Mouse (Mus musculus) neural tube, embryonic 10.5 days (tissue): ENCODE data around the gene Zp1.

Source experiments
- DNase-seq: peaks from one replicate; pipeline ENCODE4 v3.0.0-alpha.2; 2017; ENCODE audit warnings: low spot score; ENCODE audit errors: extremely low spot score

The Zp1 gene

DNA sequence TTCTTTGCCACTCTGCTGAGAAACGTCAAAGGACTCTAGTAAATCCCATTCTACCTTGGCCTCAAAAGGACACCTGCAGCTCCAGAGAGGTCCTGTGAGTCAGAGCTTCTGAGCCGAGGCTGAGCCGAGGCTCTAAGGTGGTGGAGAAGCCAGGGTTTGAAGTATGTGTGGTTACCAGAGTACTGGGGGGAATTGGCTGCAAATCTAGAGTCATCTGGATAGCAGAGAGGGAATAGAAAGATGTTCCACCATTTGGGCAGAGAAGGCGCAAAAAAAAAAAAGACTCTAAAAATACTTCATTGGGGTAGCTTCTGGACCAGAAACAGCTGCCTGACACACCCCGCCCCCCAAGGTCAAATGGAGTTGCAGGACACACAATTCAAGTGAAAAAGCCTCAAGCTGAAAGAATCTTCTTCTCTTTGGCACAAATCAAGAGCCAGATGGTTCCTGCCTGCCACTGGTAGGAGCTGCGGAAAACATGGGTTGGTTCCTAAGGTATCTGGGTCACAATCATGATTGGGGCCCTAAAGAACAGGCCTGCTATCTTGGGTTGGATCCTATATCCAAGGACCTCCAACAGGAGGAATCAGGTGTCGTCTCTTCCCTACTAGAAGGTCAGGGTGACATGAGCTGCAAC, 42.1 kb downstream of the Zp1 start:
- no peak for DNase-seq

DNA sequence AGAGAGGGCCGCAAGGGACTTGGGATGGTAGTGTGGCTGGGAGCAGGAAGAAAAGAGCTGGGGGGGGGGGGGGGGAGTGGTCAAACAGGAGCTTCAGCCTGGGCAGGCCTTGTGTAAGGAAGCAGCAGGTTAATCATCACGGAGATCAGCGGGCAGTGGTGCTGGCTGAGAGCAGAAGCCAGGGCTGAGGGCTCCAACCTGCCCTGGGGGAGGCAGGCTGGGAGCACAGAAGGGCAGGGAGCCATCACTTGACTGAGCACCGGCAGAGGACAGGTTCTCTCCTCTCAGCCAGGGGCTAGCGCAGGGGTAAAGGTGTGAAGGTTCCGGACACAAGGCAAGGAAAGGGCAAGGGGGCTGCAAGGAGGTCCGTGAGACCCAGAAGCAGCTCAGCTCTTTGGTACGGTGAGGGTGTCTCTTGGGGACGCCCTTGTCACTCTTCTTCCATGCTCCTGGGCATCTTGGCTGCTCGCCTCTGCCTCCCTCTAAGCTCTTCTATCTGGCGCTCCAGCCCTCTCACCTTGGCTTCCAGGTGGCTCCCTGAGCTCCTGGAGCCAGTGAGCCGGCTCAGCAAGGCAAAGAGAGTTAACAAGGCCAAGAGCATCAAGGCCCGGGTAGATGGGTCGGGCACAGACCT, 49.0 kb downstream of the Zp1 start:
- DNase-seq: no peak

DNA sequence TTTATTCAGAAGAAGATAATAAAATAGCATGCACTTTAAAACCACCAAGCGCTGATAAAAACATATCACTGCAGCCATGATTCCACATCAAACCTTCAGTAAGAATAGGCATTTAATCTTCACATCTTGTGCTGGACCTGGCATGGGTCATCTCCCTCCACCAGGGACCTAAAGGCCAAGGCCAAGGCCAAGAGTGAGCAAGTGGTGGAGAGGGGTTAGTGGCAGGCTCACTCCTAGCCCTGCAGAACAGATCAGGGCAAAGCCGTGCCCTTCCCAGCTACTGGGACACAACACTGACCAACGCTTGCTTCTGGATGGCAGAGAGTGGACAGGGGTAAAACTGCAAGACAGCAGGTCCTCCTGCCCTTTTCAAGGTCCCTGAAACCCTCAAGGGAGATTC, 49.8 kb downstream of the Zp1 start:
- DNase-seq: no peak

DNA sequence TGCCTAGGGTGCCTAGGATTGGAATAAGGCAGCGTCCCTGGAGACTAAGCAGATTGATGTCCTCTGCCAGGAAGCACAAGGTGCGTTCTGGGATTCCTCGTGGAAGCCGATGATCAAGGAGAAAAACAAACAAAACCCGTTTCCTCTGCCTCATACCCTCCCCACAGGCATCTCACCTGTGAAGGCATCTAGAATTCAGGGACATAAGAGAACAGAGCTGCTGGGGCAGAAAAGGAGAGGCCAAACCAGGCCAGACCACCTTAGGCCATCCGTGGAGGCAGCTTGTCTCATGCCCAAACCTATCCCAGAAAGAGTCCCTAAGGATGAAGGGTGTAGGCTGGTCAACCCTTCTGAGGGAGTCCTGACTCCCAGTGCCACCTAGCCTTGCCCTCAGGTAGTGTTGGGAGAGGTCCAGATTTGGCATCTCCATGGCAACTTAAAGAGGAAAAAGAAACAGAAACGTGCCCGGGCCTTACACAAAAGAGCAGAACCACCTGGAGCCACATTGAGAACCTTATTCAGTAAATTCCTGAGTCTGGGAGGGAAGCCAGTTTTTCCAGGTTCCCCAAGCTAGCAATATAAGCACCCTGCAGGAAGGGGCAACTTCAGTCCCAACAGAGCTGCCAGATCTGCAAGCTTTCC, 50.4 kb downstream of the Zp1 start, which contains the start of gene Tmem132a:
TSS of gene Tmem132a (minus strand) at position 55 of the 642 bp plus-strand sequence.
- no peak for DNase-seq

DNA sequence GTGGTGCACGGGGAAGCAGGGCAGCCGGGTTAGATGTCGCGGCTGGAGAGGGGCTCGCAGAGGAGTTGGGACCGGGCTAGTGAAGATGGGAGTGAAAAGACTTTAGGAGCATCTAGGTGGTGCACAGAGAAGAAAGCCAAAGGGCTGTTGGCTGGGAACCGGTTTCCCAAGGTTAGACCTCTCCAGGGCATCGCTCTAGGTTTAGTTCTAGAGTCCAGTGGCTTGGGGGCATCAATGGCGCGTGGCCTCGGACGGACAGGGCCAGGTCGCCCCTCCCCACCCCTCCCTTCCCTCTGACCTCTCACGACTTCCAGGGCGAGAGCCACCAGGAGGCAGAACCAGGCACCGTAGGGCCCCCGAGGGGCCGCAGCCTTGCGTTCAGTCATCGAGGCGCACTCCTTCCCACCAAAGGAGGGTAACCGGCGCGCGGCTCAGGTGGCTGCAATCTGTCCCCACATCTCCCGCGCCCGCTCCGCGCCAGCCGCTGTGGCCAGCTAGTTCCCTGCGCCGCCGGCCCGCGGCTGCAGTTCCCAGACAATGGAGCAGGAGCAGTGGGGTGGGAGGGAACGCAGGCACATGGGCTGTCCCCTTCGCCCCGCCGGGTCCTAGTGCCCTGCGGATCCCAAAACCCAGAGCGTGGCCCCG, 51.1 kb downstream of the Zp1 start:
- peak; percentile 92 for DNase-seq

DNA sequence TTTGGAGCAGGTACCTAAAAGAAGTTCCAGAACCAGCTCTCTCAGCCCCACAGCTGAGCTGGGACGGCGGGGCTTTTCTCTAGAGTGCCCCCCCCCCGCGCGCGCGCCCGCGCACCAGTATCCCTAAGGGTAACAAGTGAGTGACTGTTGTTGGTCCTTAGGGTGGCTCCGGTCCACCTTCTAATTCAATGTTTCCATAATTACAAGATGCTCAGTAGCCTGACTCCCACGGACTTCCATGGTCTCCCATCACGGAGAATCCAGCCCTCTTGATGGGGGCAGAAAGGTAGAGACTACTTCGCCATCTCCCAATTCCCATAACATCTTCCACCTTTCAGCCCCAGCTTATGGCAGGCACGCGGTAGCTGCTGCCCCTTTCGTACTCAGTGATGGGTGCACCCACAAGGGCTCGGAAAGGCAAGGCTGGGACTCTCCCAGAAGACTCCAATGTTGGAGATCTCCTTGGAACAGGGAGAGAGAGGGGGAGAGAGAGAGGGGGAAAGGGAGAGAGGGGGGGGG, 51.8 kb downstream of the Zp1 start:
- DNase-seq: peak; percentile 60

DNA sequence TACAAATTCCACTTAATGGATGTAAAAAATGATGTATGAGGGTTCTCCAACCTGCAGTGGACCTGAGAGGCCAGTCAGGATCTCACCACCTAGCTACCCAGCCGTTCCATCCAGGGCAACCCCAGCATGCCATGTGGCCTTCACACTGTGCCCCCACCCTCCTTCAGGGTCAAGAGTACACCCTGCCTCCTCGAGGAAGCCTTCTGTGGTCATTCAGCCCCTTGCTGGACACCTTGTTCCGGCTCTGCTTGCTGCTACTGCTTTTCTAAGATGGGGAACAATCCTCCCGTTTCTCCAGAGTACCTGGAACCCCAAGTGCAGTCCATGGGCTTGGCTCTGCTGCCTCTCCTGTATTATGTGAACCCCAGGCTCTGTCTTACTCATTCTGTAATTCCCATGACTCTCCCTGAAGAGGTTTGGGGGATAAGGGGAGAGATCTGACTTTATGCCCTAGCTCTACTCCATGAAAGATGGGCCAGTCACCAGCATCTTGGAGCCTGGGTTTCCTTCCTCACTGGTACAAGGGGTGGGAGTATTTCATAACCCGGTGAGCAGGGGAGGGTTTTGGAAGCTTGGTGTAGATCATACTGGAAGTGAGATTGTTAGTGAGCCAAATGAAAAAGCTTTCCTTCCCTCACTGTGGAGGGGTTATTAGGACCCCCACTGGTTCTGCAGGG, 52.3 kb downstream of the Zp1 start:
- DNase-seq: no peak

DNA sequence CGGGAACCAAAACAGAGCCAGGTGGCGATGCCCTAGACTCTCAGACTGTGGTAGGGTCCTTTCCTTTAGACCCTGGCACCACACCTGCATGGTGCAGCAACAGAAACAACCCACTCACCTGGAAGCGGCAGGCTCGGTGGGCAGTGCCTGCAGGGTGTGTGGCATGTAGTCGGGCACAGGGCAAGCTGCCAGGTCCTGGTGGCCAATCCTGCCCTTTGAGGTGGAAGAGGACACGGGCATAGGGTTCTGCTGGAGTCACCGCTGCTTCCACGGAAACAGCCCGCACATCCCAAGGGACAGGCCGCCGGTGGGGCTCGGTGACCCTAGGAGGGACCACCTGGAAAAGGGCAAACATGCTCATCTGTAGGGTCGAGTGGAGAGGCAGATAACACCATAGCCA, 54.1 kb downstream of the Zp1 start:
- DNase-seq: no peak
